ENCODE assay signal across 13 mouse cellular contexts in the genomic region with DNA sequence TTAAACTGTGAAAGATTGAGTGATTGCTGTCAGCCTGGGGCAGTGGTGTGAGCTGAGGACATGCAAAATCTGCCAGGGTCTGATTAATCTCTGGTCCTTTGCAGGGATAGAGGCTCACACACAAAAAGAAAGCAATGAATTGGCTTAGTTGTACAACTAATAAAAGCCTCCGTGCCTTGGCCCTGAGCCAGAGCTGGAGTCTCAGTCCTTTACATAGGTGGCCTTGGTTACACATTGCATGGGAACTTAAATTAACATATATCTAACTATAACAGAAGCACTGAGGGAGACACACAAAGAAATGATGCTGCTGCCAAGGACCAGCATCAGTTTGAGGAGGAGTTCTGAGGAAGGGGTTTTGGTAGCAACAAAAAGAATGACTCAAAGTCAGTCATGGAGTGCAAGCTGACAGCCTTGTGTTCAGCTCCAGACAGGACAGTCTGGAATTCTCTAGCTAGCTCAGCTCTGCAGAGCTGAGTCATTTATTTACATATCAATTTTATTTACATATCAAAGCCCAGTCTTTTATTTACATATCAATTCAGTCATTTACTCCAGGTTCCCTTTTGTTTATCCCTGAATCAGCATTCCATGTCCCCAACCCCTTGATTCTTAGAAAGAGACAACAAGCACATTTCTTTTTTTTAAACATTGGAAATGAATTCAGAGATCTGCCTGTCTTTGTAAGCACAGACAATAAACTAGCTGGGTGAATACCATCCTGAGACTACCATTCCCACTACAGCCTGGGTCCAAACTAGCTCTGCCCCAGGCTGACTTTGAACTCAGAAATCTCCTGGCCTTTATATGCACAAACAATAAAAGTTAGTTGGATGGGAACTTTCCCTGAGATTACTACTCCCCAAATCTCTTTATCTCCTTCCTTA. TPM values are rescaled to one million over a fixed set of nuclear protein-coding genes. Genes with fewer than 3 reads are reported as not detected.
A peak's percentile ranks its signal among the peaks of the same experiment; 100 is the strongest.
DNase-seq lines count a peak whose midpoint lies in the region; ATAC-seq and TF ChIP-seq lines count a peak whose summit lies in the region.
"Had no signal": no experiment of that assay in that cellular context is flagged by ENCODE, and none has a peak within 500 bp of the region (broad histone marks: within the 10 kb centered on the region; RNA-seq: fewer than 3 reads in every experiment).

No protein-coding gene starts in this region.

- H3K36me3 ChIP-seq in forebrain, embryonic 16.5 days (ENCODE audit: control insufficient read depth, insufficient read depth), result no peaks in the 10 kb centered on the region
- H3K36me3 ChIP-seq in stomach, postnatal 0 days (ENCODE audit: control insufficient read depth, insufficient read depth, low read length), result no peaks in the 10 kb centered on the region
- H3K36me3 ChIP-seq: G1E had no signal

- no peak overlapping the region for H3K9ac ChIP-seq in forebrain, embryonic 16.5 days (replicated peaks; ENCODE audit: low read depth, low read length)
- no peak overlapping the region for H3K9ac ChIP-seq in stomach, postnatal 0 days (ENCODE audit: low read length)

- no peak for TF ChIP-seq CTCF in stomach, postnatal 0 days (IDR thresholded peaks at IDR 0.05; ENCODE audit: low read depth)

- H3K27ac ChIP-seq in forebrain, embryonic 16.5 days (ENCODE audit: low read length), result peak overlapping the region; percentile 35
- H3K27ac ChIP-seq in stomach, postnatal 0 days (replicated peaks), result no peak overlapping the region

- H3K4me2 ChIP-seq in forebrain, embryonic 16.5 days (ENCODE audit: low read length), result no peak overlapping the region
- H3K4me2 ChIP-seq in stomach, postnatal 0 days (replicated peaks; ENCODE audit: low read depth), result no peak overlapping the region
- H3K4me2 ChIP-seq: heart, embryonic 11.5 days; liver, embryonic 11.5 days had no signal

- H3K4me3 ChIP-seq in forebrain, embryonic 16.5 days (replicated peaks; ENCODE audit: low read length), result no peak overlapping the region
- H3K4me3 ChIP-seq in stomach, postnatal 0 days (ENCODE audit: low read depth, low read length), result no peak overlapping the region

- ATAC-seq in forebrain, embryonic 16.5 days, result peak; percentile 94
- no peak for ATAC-seq in stomach, postnatal 0 days (ENCODE audit: low FRiP score, low TSS enrichment)

- H3K27me3 ChIP-seq in forebrain, embryonic 16.5 days (replicated peaks; ENCODE audit: control insufficient read depth, insufficient read depth, low read length), result no peaks in the 10 kb centered on the region
- H3K27me3 ChIP-seq in stomach, postnatal 0 days (ENCODE audit: control insufficient read depth, insufficient read depth, low read length), result no peaks in the 10 kb centered on the region

- H3K4me1 ChIP-seq in forebrain, embryonic 16.5 days (replicated peaks; ENCODE audit: control insufficient read depth, insufficient read depth, low read length), result peaks cover 6% of the 10 kb centered on the region
- no peaks in the 10 kb centered on the region for H3K4me1 ChIP-seq in stomach, postnatal 0 days (replicated peaks; ENCODE audit: control insufficient read depth, insufficient read depth)

- no peak for TF ChIP-seq EP300 in stomach, postnatal 0 days (optimal IDR thresholded peaks at IDR 0.05)

- H3K9me3 ChIP-seq in forebrain, embryonic 16.5 days (ENCODE audit: control insufficient read depth, low read length), result peaks cover 11% of the 10 kb centered on the region
- H3K9me3 ChIP-seq in stomach, postnatal 0 days (ENCODE audit: control insufficient read depth, low read length), result 0 out of 2 replicates have a peak, but pooled peaks cover 3% of the 10 kb centered on the region

- WGBS in forebrain, embryonic 16.5 days, result 5% methylated on average over 1 of the region's 1 CpGs
- WGBS in stomach, postnatal 0 days, result 32% methylated on average over 1 of the region's 1 CpGs

- peak; percentile 34 for DNase-seq in right cerebral cortex, postnatal 4 days
- no peak for DNase-seq in right cerebral cortex, postnatal 10 days (ENCODE audit: low spot score in 2 of 2)
- DNase-seq in mesoderm, embryonic 11.5 days (ENCODE audit: low read depth, low spot score), result peak; percentile 73
- DNase-seq in stomach, postnatal 0 days (ENCODE audit: low spot score), result peak; percentile 22
- no peak for DNase-seq in thymus, postnatal 25 days
- no peak for DNase-seq in lung, postnatal 25 days (ENCODE audit: low spot score)
- DNase-seq in spleen, postnatal 36 days (ENCODE audit: low spot score in 2 of 2), result no peak
- DNase-seq: adrenal gland, adult 8-10 months; cerebellum, adult 11 months had no signal

RNA-seq across cellular contexts. Expression of gene Arhgap25, which starts 12.5 kb away (rescaled TPM):
- polyA plus RNA-seq in forebrain, embryonic 16.5 days (2015; fragmentation: Nextera tagmentation; extraction: Ambion mirVana), result 2.2 and 2.7 TPM in 2 replicates
- polyA plus RNA-seq in stomach, postnatal 0 days (2015; fragmentation: Nextera tagmentation; extraction: Ambion mirVana), result 3.6 and 3.7 TPM in 2 replicates

RNA-seq across cellular contexts. Expression of gene Prokr1, which starts 45.0 kb away (rescaled TPM):
- polyA plus RNA-seq in forebrain, embryonic 16.5 days (2015; fragmentation: Nextera tagmentation; extraction: Ambion mirVana), result 2.5 and 4.3 TPM in 2 replicates
- polyA plus RNA-seq in stomach, postnatal 0 days (2015; fragmentation: Nextera tagmentation; extraction: Ambion mirVana), result 0.92 and 1.1 TPM in 2 replicates

Comparison
In these comparisons a context has a peak if more than half of its experiments do, and no peak if none do; other contexts are left out.
1. DNase-seq: peak in right cerebral cortex, postnatal 4 days (single experiment), mesoderm, embryonic 11.5 days (single experiment) and stomach, postnatal 0 days (single experiment); none in right cerebral cortex, postnatal 10 days (0 of 2), thymus, postnatal 25 days (single experiment), lung, postnatal 25 days (single experiment) and spleen, postnatal 36 days (0 of 2).